Mouse (Mus musculus): ENCODE data around the gene 4833439L19Rik. TPM values are rescaled to one million over a fixed set of nuclear protein-coding genes. Genes with fewer than 3 reads are reported as not detected.

Gene 4833439L19Rik
- polyA plus RNA-seq, 1 experiment from 2014 or later: 128 TPM

- 89% methylated on average over 6 of the region's 6 CpGs for WGBS
- ATAC-seq (replicated peaks; ENCODE audit: low FRiP score, low TSS enrichment, low read depth): no peak
These were observed 38.1 kb downstream of the 4833439L19Rik start for GRCm38 (mm10) chr13:54527140-54527539.

GRCm38 (mm10) chr13:54521181-54521580 is 44.1 kb downstream of the 4833439L19Rik start:
- Histone ChIP-seq H3K9me3 (ENCODE audit: control insufficient read depth, low read length) (no peaks in the 10 kb centered on the region), H3K27ac (ENCODE audit: low read depth) (no peak overlapping the region), H3K36me3 (ENCODE audit: control insufficient read depth, insufficient read depth, low read length) (peaks cover 27% of the 10 kb centered on the region), H3K4me2 (ENCODE audit: low read length) (no peak overlapping the region), H3K9ac (ENCODE audit: low read length) (no peak overlapping the region), H3K27me3 (replicated peaks; ENCODE audit: control insufficient read depth, insufficient read depth, low read length) (no peaks in the 10 kb centered on the region), H3K4me3 (ENCODE audit: low read depth, low read length) (no peak overlapping the region), H3K4me1 (replicated peaks; ENCODE audit: control insufficient read depth, insufficient read depth, low read length) (no peaks in the 10 kb centered on the region)
- DNase-seq (ENCODE audit: low spot score) (no peak), ATAC-seq (replicated peaks; ENCODE audit: low FRiP score, low TSS enrichment, low read depth) (no peak)

More at GRCm38 (mm10) chr13:54527140-54527539, 38.1 kb downstream of the 4833439L19Rik start:
- H3K4me3 ChIP-seq (ENCODE audit: low read depth, low read length): no peak overlapping the region
- no peak for DNase-seq (ENCODE audit: low spot score)
- H3K4me1 ChIP-seq (replicated peaks; ENCODE audit: control insufficient read depth, insufficient read depth, low read length): no peaks in the 10 kb centered on the region
- no peak overlapping the region for H3K4me2 ChIP-seq (ENCODE audit: low read length)
- H3K36me3 ChIP-seq (ENCODE audit: control insufficient read depth, insufficient read depth, low read length): peaks cover 65% of the 10 kb centered on the region
- H3K27me3 ChIP-seq (replicated peaks; ENCODE audit: control insufficient read depth, insufficient read depth, low read length): no peaks in the 10 kb centered on the region
- H3K9me3 ChIP-seq (ENCODE audit: control insufficient read depth, low read length): no peaks in the 10 kb centered on the region
- H3K9ac ChIP-seq (ENCODE audit: low read length): no peak overlapping the region
- no peak overlapping the region for H3K27ac ChIP-seq (ENCODE audit: low read depth)

- DNase-seq (ENCODE audit: low spot score): no peak
- no peaks in the 10 kb centered on the region for H3K27me3 ChIP-seq (replicated peaks; ENCODE audit: control insufficient read depth, insufficient read depth, low read length)
- no peaks in the 10 kb centered on the region for H3K9me3 ChIP-seq (ENCODE audit: control insufficient read depth, low read length)
- H3K4me1 ChIP-seq (replicated peaks; ENCODE audit: control insufficient read depth, insufficient read depth, low read length): no peaks in the 10 kb centered on the region
- WGBS: 94% methylated on average over 4 of the region's 4 CpGs
- ATAC-seq (replicated peaks; ENCODE audit: low FRiP score, low TSS enrichment, low read depth): no peak
- H3K27ac ChIP-seq (ENCODE audit: low read depth): no peak overlapping the region
- no peak overlapping the region for H3K9ac ChIP-seq (ENCODE audit: low read length)
- H3K4me2 ChIP-seq (ENCODE audit: low read length): no peak overlapping the region
- H3K36me3 ChIP-seq (ENCODE audit: control insufficient read depth, insufficient read depth, low read length): peaks cover 17% of the 10 kb centered on the region
- no peak overlapping the region for H3K4me3 ChIP-seq (ENCODE audit: low read depth, low read length)
These were observed 45.0 kb downstream of the 4833439L19Rik start for GRCm38 (mm10) chr13:54520221-54520620.

GRCm38 (mm10) chr13:54505920-54506319 is 59.3 kb downstream of the 4833439L19Rik start:
- Histone ChIP-seq H3K9ac (ENCODE audit: low read length) (no peak overlapping the region), H3K36me3 (ENCODE audit: control insufficient read depth, insufficient read depth, low read length) (no peaks in the 10 kb centered on the region), H3K9me3 (ENCODE audit: control insufficient read depth, low read length) (no peaks in the 10 kb centered on the region), H3K27ac (ENCODE audit: low read depth) (no peak overlapping the region), H3K4me3 (ENCODE audit: low read depth, low read length) (no peak overlapping the region), H3K27me3 (replicated peaks; ENCODE audit: control insufficient read depth, insufficient read depth, low read length) (no peaks in the 10 kb centered on the region), H3K4me1 (replicated peaks; ENCODE audit: control insufficient read depth, insufficient read depth, low read length) (peaks cover 11% of the 10 kb centered on the region), H3K4me2 (ENCODE audit: low read length) (no peak overlapping the region)
- DNase-seq (ENCODE audit: low spot score) (no peak), ATAC-seq (replicated peaks; ENCODE audit: low FRiP score, low TSS enrichment, low read depth) (no peak)
- 97% methylated on average over 1 of the region's 1 CpGs for WGBS

- Histone ChIP-seq H3K9ac (ENCODE audit: low read length) (peak overlapping the region; percentile 76), H3K27ac (ENCODE audit: low read depth) (peak overlapping the region; percentile 62; the same call in 1 of the 2 replicates)
These were observed 60.5 kb downstream of the 4833439L19Rik start for GRCm38 (mm10) chr13:54504611-54505260.

GRCm38 (mm10) chr13:54503604-54504521 is 61.4 kb downstream of the 4833439L19Rik start, which contains the start of gene Simc1:
TSS of gene Simc1 (plus strand) at chr13:54503779.
- no peaks in the 10 kb centered on the region for H3K27me3 ChIP-seq (replicated peaks; ENCODE audit: control insufficient read depth, insufficient read depth, low read length)
- WGBS: under 1% methylated on average over 105 of the region's 105 CpGs
- peak; percentile 92 for ATAC-seq (replicated peaks; ENCODE audit: low FRiP score, low TSS enrichment, low read depth)
- H3K4me1 ChIP-seq (replicated peaks; ENCODE audit: control insufficient read depth, insufficient read depth, low read length): peaks cover 11% of the 10 kb centered on the region
- peak within 1 kb of the TSS; percentile 88 for H3K4me2 ChIP-seq (ENCODE audit: low read length)
- peak; percentile 93 for DNase-seq (ENCODE audit: low spot score)
- H3K9ac ChIP-seq (ENCODE audit: low read length): peak within 1 kb of the TSS; percentile 76
- peak within 1 kb of the TSS; percentile 68 for H3K4me3 ChIP-seq (ENCODE audit: low read depth, low read length)
- H3K27ac ChIP-seq (ENCODE audit: low read depth): peak within 1 kb of the TSS; percentile 62
- no peaks in the 10 kb centered on the region for H3K9me3 ChIP-seq (ENCODE audit: control insufficient read depth, low read length)
- no peaks in the 10 kb centered on the region for H3K36me3 ChIP-seq (ENCODE audit: control insufficient read depth, insufficient read depth, low read length)

More at GRCm38 (mm10) chr13:54504611-54505260, 60.5 kb downstream of the 4833439L19Rik start:
- peak overlapping the region; percentile 68 for H3K4me3 ChIP-seq (ENCODE audit: low read depth, low read length)
- H3K4me1 ChIP-seq (replicated peaks; ENCODE audit: control insufficient read depth, insufficient read depth, low read length): peaks cover 11% of the 10 kb centered on the region
- DNase-seq (ENCODE audit: low spot score) (peak; percentile 60), ATAC-seq (replicated peaks; ENCODE audit: low FRiP score, low TSS enrichment, low read depth) (no peak)
- no peaks in the 10 kb centered on the region for H3K36me3 ChIP-seq (ENCODE audit: control insufficient read depth, insufficient read depth, low read length)
- no peaks in the 10 kb centered on the region for H3K9me3 ChIP-seq (ENCODE audit: control insufficient read depth, low read length)
- WGBS: 34% methylated on average over 7 of the region's 7 CpGs
- H3K4me2 ChIP-seq (ENCODE audit: low read length): peak overlapping the region; percentile 88
- H3K27me3 ChIP-seq (replicated peaks; ENCODE audit: control insufficient read depth, insufficient read depth, low read length): no peaks in the 10 kb centered on the region

- H3K4me2 ChIP-seq (ENCODE audit: low read length): peak overlapping the region; percentile 88
- WGBS: 1% methylated on average over 14 of the region's 14 CpGs
These were observed 62.0 kb downstream of the 4833439L19Rik start for GRCm38 (mm10) chr13:54503278-54503603.

GRCm38 (mm10) chr13:54501957-54502690 is 63.1 kb downstream of the 4833439L19Rik start:
- Histone ChIP-seq H3K4me1 (replicated peaks; ENCODE audit: control insufficient read depth, insufficient read depth, low read length) (peaks cover 11% of the 10 kb centered on the region), H3K9ac (ENCODE audit: low read length) (no peak overlapping the region), H3K27ac (ENCODE audit: low read depth) (no peak overlapping the region), H3K4me3 (ENCODE audit: low read depth, low read length) (no peak overlapping the region), H3K36me3 (ENCODE audit: control insufficient read depth, insufficient read depth, low read length) (no peaks in the 10 kb centered on the region), H3K27me3 (replicated peaks; ENCODE audit: control insufficient read depth, insufficient read depth, low read length) (no peaks in the 10 kb centered on the region), H3K4me2 (ENCODE audit: low read length) (no peak overlapping the region), H3K9me3 (ENCODE audit: control insufficient read depth, low read length) (no peaks in the 10 kb centered on the region)
- no peak for DNase-seq (ENCODE audit: low spot score)
- WGBS: 54% methylated on average over 3 of the region's 3 CpGs
- no peak for ATAC-seq (replicated peaks; ENCODE audit: low FRiP score, low TSS enrichment, low read depth)

More at GRCm38 (mm10) chr13:54503278-54503603, 62.0 kb downstream of the 4833439L19Rik start:
- Histone ChIP-seq H3K9me3 (ENCODE audit: control insufficient read depth, low read length) (no peaks in the 10 kb centered on the region), H3K4me3 (ENCODE audit: low read depth, low read length) (peak overlapping the region; percentile 68), H3K27me3 (replicated peaks; ENCODE audit: control insufficient read depth, insufficient read depth, low read length) (no peaks in the 10 kb centered on the region), H3K36me3 (ENCODE audit: control insufficient read depth, insufficient read depth, low read length) (no peaks in the 10 kb centered on the region), H3K4me1 (replicated peaks; ENCODE audit: control insufficient read depth, insufficient read depth, low read length) (peaks cover 11% of the 10 kb centered on the region), H3K27ac (ENCODE audit: low read depth) (no peak overlapping the region), H3K9ac (ENCODE audit: low read length) (peak overlapping the region; percentile 76; the same call in 1 of the 2 replicates)
- ATAC-seq (replicated peaks; ENCODE audit: low FRiP score, low TSS enrichment, low read depth) (peak; percentile 76), DNase-seq (ENCODE audit: low spot score) (no peak)
